Mouse (Mus musculus) urinary bladder, postnatal 10 days (tissue): ENCODE data around the gene Flnc.

Experiments used
- DNase-seq: peaks from one replicate; pipeline ENCODE4 v3.0.0; 2022; ENCODE audit warnings: low spot score

The Flnc gene

DNA sequence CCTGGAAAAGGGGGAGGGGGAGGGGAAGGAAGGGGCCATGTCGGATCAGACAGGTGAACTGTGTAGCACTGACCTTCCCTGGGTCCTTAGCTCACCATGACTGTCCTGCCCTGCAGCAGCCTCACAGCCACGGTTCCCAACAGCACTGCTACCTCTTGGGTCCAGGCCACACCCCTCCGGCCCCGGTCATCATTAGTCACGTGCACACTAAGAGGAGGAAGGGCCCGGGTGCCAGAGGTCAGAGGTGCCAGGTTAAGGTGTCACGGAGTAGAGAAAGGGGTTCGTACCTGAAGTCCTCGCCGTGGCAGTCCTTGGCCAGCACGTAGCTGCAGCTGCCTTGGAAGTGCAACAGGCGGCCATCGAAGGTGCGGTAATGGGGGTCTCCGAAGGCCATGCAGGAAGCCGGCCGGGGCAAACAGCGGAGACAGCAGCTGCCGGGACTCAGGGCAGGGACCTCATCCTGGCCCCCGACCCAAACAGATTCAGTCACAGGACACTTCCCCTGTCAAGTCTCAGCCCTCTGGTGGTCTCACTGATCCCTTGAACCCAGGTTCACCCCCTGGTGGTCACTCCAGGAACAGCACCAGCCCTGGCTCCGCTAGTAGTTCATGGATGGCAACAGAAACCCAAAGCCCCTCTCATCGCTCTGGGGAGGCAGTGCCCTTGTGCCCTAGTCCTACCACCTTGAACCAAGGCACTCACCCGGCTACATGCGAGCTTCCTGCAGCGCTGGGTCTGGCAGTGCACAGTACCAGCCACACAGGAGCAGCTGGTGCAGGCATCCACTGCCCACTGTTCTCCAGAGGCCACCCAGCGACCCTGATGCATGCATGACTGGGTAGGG, 51.9 kb downstream of the Flnc start:
- no peak for DNase-seq

DNA sequence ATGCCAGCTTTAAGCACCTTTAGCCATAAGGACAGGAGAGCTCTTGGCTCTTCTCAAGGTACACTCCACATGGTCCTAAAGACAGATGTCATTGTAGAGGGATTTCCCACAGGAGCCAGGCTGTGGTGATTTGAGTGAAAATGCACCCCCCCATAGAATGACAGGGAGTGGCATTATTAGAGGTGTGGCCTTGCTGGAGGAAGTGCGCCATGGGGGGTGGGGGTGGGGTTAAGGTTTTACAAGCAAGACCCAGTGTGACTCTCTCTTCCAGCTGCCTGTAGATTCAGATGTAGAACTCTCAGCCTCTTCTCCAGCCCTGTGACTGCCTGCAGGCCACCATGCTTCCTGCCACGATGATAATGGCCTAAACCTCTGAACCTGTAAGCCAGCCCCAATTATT, 52.9 kb downstream of the Flnc start:
- DNase-seq, result no peak

DNA sequence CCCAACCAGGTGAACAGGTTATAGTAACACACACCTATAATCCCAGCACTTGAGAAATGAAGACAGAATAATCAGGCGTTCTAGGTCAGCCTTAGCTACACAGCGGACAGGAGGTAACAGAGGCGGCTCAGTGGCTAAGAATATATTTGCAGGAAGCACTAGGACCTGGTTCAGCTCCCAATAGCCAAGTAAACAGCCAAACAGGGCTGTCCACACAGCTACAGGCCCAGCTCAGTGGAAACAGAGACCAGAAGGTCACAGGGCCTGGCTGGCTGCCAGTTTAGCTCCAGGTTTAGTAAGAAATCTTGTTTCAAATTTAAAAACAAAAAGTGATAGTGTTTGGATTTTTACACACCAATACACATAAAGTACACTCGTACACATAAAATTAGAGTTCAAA, 61.0 kb downstream of the Flnc start:
- no peak for DNase-seq

DNA sequence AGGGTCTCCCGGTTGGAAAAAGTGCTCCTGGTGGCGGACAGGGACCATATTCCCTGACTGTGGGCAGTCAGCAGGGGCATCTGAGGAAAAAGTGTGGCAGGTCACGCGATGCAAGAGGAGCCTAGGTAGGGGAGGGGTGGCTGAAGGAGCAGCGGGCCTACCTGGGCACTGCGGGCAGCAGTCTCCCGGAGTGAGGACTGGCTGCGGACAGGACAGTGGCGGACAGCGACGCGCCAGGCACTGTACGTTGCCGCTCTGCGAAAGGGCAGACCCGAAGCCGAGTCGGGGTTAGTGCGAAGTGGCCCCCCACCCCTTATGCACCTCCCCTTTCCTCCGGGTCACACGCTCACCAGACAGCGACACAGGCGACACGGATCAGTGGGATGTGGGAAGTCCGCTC, 63.2 kb downstream of the Flnc start:
- no peak for DNase-seq

DNA sequence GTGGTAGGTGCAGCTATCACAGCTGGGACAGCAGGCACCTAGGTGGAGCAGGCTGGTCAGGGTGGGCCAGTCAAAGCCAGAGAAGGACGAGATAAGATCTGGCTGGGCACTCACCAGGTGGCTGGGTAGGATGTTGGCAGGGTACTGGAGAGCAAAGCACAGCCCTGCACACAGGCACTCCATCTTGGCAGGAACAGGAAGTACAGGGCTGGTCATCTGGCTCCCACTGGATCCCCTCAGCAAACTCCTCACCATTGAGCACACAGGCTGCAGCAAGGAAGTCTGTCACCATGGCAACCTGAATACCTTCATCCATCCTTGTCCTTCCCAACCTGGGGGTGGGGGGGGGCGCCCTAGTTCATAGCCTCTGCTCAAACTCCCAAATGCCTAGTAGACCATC, 64.7 kb downstream of the Flnc start:
- no peak for DNase-seq

DNA sequence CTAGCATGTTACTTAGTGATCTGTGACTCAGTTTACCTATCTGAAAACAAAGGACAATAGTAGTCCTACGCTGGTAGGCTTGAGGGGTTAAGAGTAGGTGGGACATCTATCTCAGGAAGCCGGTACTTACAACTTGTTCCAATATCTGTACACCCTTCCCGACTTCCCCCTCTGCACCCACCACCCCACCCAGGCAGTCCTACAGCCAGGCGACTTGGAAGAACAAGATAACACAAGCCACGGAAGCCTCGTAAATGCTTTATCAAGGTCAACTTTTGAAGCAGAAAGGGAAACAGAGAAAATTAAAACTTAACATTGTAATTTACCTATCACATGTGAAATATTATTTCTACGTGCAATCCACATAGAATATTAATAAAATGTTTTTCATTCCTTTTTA, 67.1 kb downstream of the Flnc start:
- DNase-seq, result no peak

DNA sequence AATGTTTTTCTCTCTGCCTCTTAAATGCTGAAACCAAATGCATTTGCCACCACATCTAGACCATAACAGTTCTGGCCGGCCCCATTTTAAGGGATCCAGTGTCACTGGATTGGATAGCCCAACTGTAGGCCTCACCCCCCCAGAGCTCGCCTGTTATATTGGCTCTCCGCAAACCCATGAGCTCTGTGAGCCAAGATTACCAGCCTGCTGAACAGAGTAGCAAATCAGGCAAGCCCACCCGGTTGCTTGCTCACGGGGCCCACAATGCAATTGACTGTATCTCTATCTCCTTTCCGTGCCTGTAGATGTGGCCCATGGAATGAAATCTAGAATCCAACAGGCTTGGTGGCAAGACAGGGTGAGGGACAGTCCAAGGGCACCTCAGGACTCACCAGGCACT, 67.8 kb downstream of the Flnc start:
- DNase-seq, result no peak

DNA sequence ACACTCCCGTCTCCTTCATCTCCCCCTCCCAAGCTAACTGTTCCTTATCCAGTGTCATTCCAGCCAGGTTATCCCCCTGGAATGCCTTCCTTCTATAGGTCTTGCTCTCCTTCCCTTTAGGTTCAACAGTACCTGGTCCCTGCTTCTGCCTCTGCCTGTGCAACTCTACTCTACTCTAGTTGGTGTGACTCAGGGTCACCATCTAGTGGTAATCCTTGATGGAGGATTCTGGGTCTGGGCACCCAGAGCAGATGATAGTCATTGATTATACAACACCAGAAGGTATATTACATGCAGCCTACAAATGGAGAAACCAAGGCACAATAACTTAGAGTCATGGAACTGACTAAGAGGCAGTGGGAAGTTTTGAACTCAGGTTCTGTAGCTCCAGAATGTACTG, 68.5 kb downstream of the Flnc start:
- no peak for DNase-seq

DNA sequence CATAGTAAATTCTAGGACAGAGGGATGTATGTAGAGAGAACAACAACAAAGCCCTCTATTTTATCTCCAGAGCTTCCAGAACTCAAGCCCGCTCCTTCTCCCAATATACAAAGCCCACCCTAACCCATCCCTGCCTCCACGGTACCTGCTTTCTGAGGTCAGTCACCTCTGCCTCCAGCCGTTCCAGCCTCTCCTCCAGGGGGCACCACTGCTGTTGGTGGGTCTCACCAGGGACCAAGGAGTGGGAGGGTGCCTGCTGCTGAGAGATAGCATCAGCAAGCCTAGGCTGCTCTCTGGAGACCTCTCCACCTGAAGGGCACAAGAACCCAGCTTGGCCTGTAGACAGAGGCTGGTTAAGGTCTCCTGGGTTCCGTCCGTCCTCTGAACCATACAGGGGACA, 72.4 kb downstream of the Flnc start:
- no peak for DNase-seq

DNA sequence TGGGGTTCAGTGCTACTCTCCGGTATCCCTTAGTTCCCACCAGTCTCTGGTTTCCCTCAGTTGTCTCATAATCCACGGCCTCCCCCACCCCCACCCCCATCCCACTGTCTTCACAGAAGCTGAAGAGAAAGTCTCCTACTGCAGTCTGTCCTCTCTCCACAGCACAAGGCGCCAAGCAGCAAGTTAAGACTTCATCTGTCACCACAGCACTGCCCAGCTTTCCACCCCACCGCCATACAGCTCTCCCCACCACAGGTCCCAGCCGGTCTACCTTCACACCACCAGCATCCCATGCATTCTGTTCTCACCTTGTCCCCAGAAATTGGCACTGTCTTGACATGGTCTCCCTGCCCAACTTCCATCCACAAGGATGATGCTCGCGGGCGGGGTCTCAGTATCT, 73.8 kb downstream of the Flnc start:
- no peak for DNase-seq

DNA sequence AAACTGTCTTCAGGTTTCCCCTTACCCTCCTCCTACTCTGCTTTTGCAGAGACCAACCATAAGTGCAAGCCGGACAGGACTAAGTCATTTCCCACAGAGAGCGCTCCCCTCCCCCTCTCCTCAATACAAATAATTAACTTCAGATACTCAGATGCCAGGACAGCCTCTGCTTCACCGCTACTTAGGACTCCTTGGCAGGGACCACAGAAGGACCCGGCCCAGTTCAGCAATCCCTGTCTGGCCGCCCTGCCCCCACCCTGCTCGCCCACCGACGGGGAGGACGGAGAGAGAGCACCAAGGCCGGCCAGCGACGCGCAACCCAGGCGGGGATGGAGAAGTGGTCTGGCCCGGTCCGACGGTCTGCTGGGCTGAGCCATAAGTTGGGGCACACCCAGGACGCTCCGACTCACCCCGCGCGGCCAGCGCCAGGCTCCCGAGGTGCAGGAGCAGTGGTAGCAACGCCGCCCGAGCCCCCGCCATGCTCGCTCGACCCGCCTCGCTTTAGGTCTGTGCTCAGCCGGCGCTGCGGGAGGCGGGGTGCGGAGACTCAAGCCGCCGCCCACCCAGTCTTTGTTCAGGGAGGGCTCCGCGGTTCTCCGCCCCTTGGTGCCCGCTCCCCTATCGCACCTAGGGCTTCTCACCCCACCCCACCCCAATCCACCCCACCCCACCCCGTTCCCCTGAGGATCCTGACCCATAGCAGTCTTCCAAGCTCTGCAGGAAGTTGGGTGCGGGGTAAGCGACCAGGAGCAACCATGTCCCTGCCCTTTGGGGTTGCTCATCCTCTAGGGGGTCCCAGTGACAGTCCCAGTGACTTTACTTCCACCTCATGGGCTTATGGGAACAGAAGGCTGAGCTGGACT, 74.6 kb downstream of the Flnc start, which contains the start of gene Kcp:
Kcp (minus strand) TSS at position 506 of the 863 bp plus-strand sequence.
- DNase-seq, result no peak

DNA sequence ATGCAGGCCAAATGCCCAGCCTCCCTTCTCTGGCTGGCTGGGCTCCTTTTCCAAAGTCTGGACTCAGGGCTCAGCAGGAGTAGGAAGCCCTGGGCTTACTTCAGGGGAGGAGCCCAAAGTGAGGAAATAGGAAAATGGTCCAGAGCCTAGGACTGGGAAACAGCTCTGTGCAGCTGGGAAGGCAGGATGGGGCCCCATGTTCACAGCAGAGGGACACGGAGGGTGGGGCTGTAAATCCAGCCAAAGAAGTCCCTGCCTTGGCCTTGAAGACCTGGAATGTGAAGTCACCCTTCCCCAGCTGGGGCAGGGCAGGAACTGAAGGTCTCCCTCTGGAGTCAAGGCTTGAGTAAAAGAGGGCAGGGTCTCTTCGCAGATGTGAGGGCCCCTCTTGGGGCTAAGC, 76.0 kb downstream of the Flnc start:
- DNase-seq, result no peak
